Mouse (Mus musculus) neural tube, embryonic 11.5 days (tissue): ENCODE data around the gene St6gal1. TPM values are rescaled to one million over a fixed set of nuclear protein-coding genes. Genes with fewer than 3 reads are reported as not detected.

Experiments
- ATAC-seq: fragments of 200-750 bp; cut with Nextera tagmentation; 2 replicates; pipeline ENCODE4 v1.8.0; 2017; ENCODE audit warnings: moderate number of reproducible peaks, mild to moderate bottlenecking, moderate TSS enrichment, moderate library complexity; ENCODE audit not compliant: insufficient read depth, low FRiP score, low TSS enrichment
- DNase-seq: peaks from one replicate; pipeline ENCODE4 v3.0.0-alpha.2; 2015; ENCODE audit warnings: low spot score
- H3K27ac ChIP-seq: fragments of 300-500 bp; sonication (generic); 2 replicates; pipeline ENCODE4 v1.5.1; 2014; ENCODE audit warnings: low read depth, mild to moderate bottlenecking, low read length
- H3K27me3 ChIP-seq: fragments of 300-500 bp; sonication (generic); 2 replicates; pipeline ENCODE4 v1.6.1; 2014; ENCODE audit warnings: mild to moderate bottlenecking, low read length, mixed read lengths; ENCODE audit not compliant: control insufficient read depth, insufficient read depth
- H3K36me3 ChIP-seq: fragments of 300-500 bp; sonication (generic); 2 replicates; pipeline ENCODE4 v1.6.1; 2014; ENCODE audit warnings: mild to moderate bottlenecking, low read length, moderate library complexity, mixed read lengths; ENCODE audit not compliant: control insufficient read depth, insufficient read depth
- H3K4me1 ChIP-seq: fragments of 300-500 bp; sonication (generic); 2 replicates; pipeline ENCODE4 v1.6.1; 2014; ENCODE audit warnings: low read length, mixed read lengths; ENCODE audit not compliant: control insufficient read depth, insufficient read depth
- H3K4me2 ChIP-seq: fragments of 300-500 bp; sonication (generic); 2 replicates; pipeline ENCODE4 v1.6.1; 2014; ENCODE audit warnings: low read depth, mild to moderate bottlenecking, moderate library complexity
- H3K4me3 ChIP-seq: fragments of 300-500 bp; sonication (generic); 2 replicates; pipeline ENCODE4 v1.5.1; 2014; ENCODE audit warnings: low read depth, low read length
- H3K9ac ChIP-seq: fragments of 300-500 bp; sonication (generic); 2 replicates; pipeline ENCODE4 v1.6.1; 2014; ENCODE audit warnings: mild to moderate bottlenecking, low read length
- H3K9me3 ChIP-seq: fragments of 300-500 bp; sonication (generic); 2 replicates; pipeline ENCODE4 v1.6.1; 2016; ENCODE audit warnings: low read length; ENCODE audit not compliant: control insufficient read depth
- WGBS: fragments of 180-500 bp; shearing (Covaris S2); extraction: QIAGEN DNeasy Blood & Tissue Kit; methylation state at CpG from one replicate; pipeline ENCODE4 v1.1.7; 2014; 5-methylcytosine and 5-hydroxymethylcytosine counted together
- polyA plus RNA-seq: library from polyadenylated mRNA; unstranded; fragments of >200 nt; fragmentation: Nextera tagmentation; extraction: Ambion mirVana; gene quantifications from 2 replicates; pipeline ENCODE4 v1.2.1, GENCODE M21; 2014

St6gal1 gene
- polyA plus RNA-seq, 1 experiment from 2014 or later, result 39.7 TPM

DNA sequence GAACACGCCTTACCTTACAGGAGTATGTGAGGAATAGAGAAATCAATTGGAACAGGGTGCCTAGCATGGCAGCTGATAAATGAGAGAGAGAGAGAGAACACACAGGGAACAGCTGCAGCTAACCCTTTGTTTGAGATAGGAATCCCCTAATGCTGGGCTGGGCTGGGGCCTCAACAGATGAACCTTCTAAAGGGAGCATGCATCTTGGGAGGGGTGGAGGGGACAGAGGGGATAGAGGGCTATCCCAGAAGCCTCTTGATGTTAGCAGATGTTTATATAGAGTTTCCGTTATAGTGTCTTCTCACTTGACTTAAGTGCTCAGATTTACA lies 26.9 kb downstream of the St6gal1 start:
- no peak overlapping the region for H3K4me3 ChIP-seq
- H3K27me3 ChIP-seq, result no peaks in the 10 kb centered on the region
- no peak overlapping the region; the same call in 1 of the 2 replicates for H3K4me2 ChIP-seq
- H3K4me1 ChIP-seq, result peaks cover 31% of the 10 kb centered on the region
- H3K9ac ChIP-seq, result peak overlapping the region; percentile 39; the same call in 1 of the 2 replicates
- WGBS, result 51% methylated on average over 2 of the region's 2 CpGs
- H3K27ac ChIP-seq, result peak overlapping the region; percentile 74
- no peaks in the 10 kb centered on the region for H3K36me3 ChIP-seq
- DNase-seq (peak; percentile 42), ATAC-seq (no peak)
- H3K9me3 ChIP-seq, result no peaks in the 10 kb centered on the region

GRCm38 (mm10) chr16:23253620-23254019 lies 29.1 kb downstream of the St6gal1 start:
- no peak overlapping the region for H3K4me2 ChIP-seq
- no peaks in the 10 kb centered on the region for H3K36me3 ChIP-seq
- ATAC-seq (no peak), DNase-seq (no peak)
- no peaks in the 10 kb centered on the region for H3K9me3 ChIP-seq
- H3K9ac ChIP-seq, result no peak overlapping the region
- no peak overlapping the region for H3K27ac ChIP-seq
- no peak overlapping the region for H3K4me3 ChIP-seq
- 75% methylated on average over 6 of the region's 6 CpGs for WGBS
- H3K27me3 ChIP-seq, result no peaks in the 10 kb centered on the region
- peaks cover 48% of the 10 kb centered on the region for H3K4me1 ChIP-seq

GRCm38 (mm10) chr16:23254062-23254461 lies 29.5 kb downstream of the St6gal1 start:
- ATAC-seq, result no peak
- no peaks in the 10 kb centered on the region for H3K9me3 ChIP-seq

DNA sequence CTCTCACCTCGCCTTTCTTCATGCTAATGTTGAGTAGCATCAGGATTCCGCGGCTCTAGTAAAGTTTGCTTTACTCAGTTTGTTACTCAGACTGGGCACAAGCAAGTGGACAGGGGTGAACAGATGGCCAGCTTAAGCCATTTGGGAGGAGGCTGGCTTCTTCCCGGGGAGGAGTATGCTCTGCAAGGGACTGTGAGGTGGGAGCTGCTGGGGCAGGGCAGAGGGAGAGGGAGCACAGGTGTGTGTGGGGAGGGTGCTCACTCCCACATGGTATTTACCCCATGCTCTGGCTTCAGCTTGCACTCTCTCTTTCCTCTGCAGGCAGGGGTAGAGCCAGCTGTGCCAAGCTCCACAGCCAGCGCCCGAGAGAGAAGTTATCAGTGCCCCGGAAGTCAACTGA lies 32.1 kb downstream of the St6gal1 start:
- no peaks in the 10 kb centered on the region for H3K27me3 ChIP-seq
- DNase-seq, result no peak
- peak; percentile 8; the same call in 1 of the 2 replicates for ATAC-seq
- H3K4me1 ChIP-seq, result peaks cover 45% of the 10 kb centered on the region
- WGBS, result 47% methylated on average over 7 of the region's 7 CpGs
- no peaks in the 10 kb centered on the region for H3K9me3 ChIP-seq
- no peak overlapping the region for H3K4me3 ChIP-seq
- no peak overlapping the region for H3K27ac ChIP-seq
- no peaks in the 10 kb centered on the region for H3K36me3 ChIP-seq
- no peak overlapping the region for H3K4me2 ChIP-seq
- no peak overlapping the region for H3K9ac ChIP-seq

More at GRCm38 (mm10) chr16:23254062-23254461, 29.5 kb downstream of the St6gal1 start:
- no peaks in the 10 kb centered on the region for H3K36me3 ChIP-seq
- H3K27ac ChIP-seq, result no peak overlapping the region
- DNase-seq, result no peak
- no peak overlapping the region for H3K9ac ChIP-seq
- peaks cover 52% of the 10 kb centered on the region for H3K4me1 ChIP-seq
- WGBS, result 83% methylated on average over 1 of the region's 1 CpGs
- no peak overlapping the region for H3K4me2 ChIP-seq
- H3K27me3 ChIP-seq, result no peaks in the 10 kb centered on the region
- H3K4me3 ChIP-seq, result no peak overlapping the region

DNA sequence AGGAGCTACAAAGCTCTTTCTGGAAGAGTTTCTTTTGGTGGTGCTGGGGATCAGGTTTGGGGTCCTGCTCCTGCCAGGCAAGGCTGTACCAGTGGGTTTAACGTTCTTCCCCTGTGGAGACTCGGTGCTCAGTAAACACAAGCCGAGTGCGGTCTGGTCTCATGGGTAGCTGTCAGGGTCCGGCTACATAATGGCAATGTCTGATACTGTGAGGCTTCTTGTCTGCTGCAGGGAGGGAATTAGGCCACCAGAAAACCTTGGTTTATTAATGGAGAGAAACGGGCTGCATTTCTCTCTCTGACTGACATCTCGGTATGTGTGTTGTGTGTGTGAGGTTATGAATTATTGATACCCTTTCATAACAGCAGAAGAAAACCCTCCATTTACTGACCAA lies 33.9 kb downstream of the St6gal1 start:
- Histone ChIP-seq H3K4me3 (no peak overlapping the region), H3K9me3 (no peaks in the 10 kb centered on the region), H3K36me3 (no peaks in the 10 kb centered on the region), H3K27ac (peak overlapping the region; percentile 31; the same call in 1 of the 2 replicates), H3K4me1 (peaks cover 32% of the 10 kb centered on the region), H3K4me2 (no peak overlapping the region), H3K9ac (no peak overlapping the region), H3K27me3 (no peaks in the 10 kb centered on the region)
- ATAC-seq (no peak), DNase-seq (no peak)
- 15% methylated on average over 7 of the region's 7 CpGs for WGBS

DNA sequence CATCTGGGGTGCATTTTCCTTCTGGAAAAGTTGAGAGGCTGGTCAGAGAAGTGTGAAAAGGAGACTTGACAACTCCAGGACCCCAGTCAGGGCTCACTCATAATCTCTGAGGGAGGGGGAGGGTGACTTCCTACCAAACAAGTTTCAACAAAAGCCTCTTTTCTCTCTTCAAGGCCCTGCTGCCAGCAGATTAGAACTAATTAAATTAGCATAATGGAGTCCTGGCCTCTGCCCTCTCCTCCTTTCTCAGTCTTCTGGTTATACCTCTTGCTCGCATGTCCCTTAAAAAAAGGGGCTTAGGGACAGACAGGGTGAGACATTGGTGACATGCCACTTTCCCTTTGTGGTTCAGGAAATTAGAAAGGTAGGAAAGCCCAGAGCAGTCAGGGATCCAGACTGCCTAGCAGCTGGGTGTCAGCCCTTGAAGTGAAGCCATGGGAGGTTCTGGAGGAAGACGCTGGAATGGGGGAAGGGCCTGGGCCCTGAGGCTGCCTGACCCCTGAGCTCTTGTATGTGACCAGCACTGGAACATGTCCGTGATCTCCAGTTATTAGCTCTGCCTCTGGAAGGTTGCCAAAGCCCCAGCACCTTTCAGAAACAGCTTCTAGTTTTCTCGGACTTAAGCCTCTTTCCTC lies 34.4 kb downstream of the St6gal1 start:
- no peak overlapping the region for H3K4me3 ChIP-seq
- peak; percentile 42; the same call in 1 of the 2 replicates for ATAC-seq

DNA sequence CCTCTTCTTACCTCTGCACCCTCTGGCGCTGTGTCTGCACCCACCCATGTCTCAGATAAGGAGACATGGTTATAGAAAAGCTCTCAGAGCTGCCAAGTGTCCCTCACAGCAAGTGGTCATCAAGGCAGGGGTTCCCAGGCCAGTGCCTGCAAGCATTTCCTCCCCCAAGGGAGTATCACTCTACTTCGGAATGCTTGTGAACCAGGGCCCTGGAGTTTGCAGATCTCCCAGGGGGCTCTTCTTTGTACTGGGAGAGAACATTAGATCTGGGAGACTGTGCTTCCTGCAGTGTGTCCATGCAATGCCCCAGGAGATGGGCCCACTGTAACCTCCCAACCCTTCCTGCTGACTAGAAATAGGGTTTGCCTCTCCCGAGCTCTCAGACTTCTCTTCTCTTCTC lies 35.0 kb downstream of the St6gal1 start:
- Histone ChIP-seq H3K4me1 (peaks cover 29% of the 10 kb centered on the region), H3K4me2 (no peak overlapping the region), H3K27me3 (no peaks in the 10 kb centered on the region), H3K9me3 (no peaks in the 10 kb centered on the region), H3K4me3 (no peak overlapping the region), H3K27ac (no peak overlapping the region), H3K36me3 (peaks cover 2% of the 10 kb centered on the region; the same call in 1 of the 2 replicates), H3K9ac (no peak overlapping the region)
- WGBS, result 33% methylated on average over 3 of the region's 3 CpGs
- ATAC-seq, result no peak
- no peak for DNase-seq

More for the DNA sequence above, 34.4 kb downstream of the St6gal1 start:
- Histone ChIP-seq H3K36me3 (no peaks in the 10 kb centered on the region; the same call in 1 of the 2 replicates), H3K4me2 (no peak overlapping the region), H3K9ac (no peak overlapping the region), H3K4me1 (peaks cover 29% of the 10 kb centered on the region), H3K27ac (peak overlapping the region; percentile 31; the same call in 1 of the 2 replicates), H3K9me3 (no peaks in the 10 kb centered on the region), H3K27me3 (no peaks in the 10 kb centered on the region)
- WGBS, result 10% methylated on average over 4 of the region's 4 CpGs
- no peak for DNase-seq

DNA sequence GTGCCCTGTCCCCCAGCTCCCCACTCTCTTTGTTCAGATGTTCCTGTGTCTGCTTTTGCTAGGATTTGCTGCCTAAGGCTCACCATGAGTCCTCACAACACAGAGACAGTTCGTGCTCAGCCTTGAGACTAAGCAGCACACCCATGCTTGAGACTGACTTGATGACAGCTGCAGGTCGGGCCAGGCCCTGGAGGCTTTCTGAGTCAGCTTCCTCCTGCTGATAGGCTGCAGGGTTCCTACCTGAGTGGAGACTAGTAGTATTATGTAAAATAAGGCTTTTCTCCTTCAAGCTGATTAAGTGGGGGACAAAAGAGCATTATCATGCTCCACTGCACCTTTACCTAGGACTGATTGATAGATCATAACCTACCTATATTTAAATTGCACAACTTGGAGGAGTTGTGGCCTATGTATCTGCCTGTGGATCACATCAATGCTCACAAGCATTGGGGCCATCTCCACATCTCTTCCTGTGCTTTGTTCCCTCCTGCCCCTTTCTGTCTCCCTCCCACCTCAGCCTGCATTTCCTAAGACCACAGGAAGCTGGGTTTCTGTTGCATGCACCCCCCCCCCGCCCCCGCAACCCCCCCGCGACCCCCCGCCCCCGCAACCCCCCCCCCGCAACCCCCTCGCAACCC lies 37.7 kb downstream of the St6gal1 start:
- H3K4me2 ChIP-seq, result no peak overlapping the region
- no peak for ATAC-seq
- H3K27me3 ChIP-seq, result no peaks in the 10 kb centered on the region
- H3K9me3 ChIP-seq, result no peaks in the 10 kb centered on the region
- peaks cover 2% of the 10 kb centered on the region for H3K36me3 ChIP-seq
- H3K4me1 ChIP-seq, result peaks cover 23% of the 10 kb centered on the region
- WGBS, result 11% methylated on average over 3 of the region's 10 CpGs
- H3K27ac ChIP-seq, result no peak overlapping the region
- no peak overlapping the region for H3K9ac ChIP-seq
- no peak overlapping the region for H3K4me3 ChIP-seq
- no peak for DNase-seq

GRCm38 (mm10) chr16:23262846-23263245 lies 38.3 kb downstream of the St6gal1 start:
- no peak for ATAC-seq
- Histone ChIP-seq H3K36me3 (peaks cover 2% of the 10 kb centered on the region), H3K9ac (no peak overlapping the region), H3K9me3 (no peaks in the 10 kb centered on the region), H3K4me1 (peaks cover 17% of the 10 kb centered on the region), H3K27ac (no peak overlapping the region), H3K27me3 (no peaks in the 10 kb centered on the region), H3K4me3 (no peak overlapping the region), H3K4me2 (no peak overlapping the region)
- WGBS, result 43% methylated on average over 5 of the region's 5 CpGs
- DNase-seq, result no peak
